Mouse (Mus musculus) testis, adult 2 months (tissue): ENCODE measurements around the gene Krt42. TPM values are rescaled to one million over a fixed set of nuclear protein-coding genes. Genes with fewer than 3 reads are reported as not detected.
A peak's percentile ranks its signal among the peaks of the same experiment; 100 is the strongest.

Source experiments
- H3K27ac ChIP-seq: fragments of 200-500 bp; 2 replicates; pipeline ENCODE4 v1.5.1; 2012; ENCODE audit warnings: low read depth, low read length; ENCODE audit not compliant: control insufficient read depth, insufficient read depth
- H3K27me3 ChIP-seq: fragments of 200-500 bp; 2 replicates; pipeline ENCODE4 v1.6.1; 2012; ENCODE audit warnings: mild to moderate bottlenecking, low read length, moderate library complexity; ENCODE audit not compliant: control insufficient read depth, insufficient read depth
- H3K36me3 ChIP-seq: fragments of 200-500 bp; 2 replicates; pipeline ENCODE4 v1.6.1; 2012; ENCODE audit warnings: mild to moderate bottlenecking, low read length; ENCODE audit not compliant: control insufficient read depth, insufficient read depth
- H3K4me1 ChIP-seq: fragments of 200-500 bp; 2 replicates; pipeline ENCODE4 v1.6.1; 2012; ENCODE audit warnings: low read length; ENCODE audit not compliant: control insufficient read depth, insufficient read depth
- H3K4me3 ChIP-seq: fragments of 200-500 bp; 2 replicates; pipeline ENCODE4 v1.5.1; 2012; ENCODE audit warnings: low read depth, mild to moderate bottlenecking, low read length, moderate library complexity, mixed read lengths; ENCODE audit not compliant: control insufficient read depth
- CTCF ChIP-seq: fragments of 200-500 bp; IDR thresholded peaks from 2 replicates; pipeline ENCODE4 v1.5.1; 2012; ENCODE audit warnings: low read depth, mild to moderate bottlenecking, inconsistent platforms, low read length, moderate library complexity; ENCODE audit not compliant: control insufficient read depth, insufficient read depth, insufficient replicate concordance
- POLR2A ChIP-seq: fragments of 200-500 bp; IDR thresholded peaks from 2 replicates; pipeline ENCODE4 v1.6.1; 2012; ENCODE audit warnings: low read depth, mild to moderate bottlenecking, inconsistent platforms, low read length, moderate library complexity; ENCODE audit not compliant: control insufficient read depth
- polyA plus RNA-seq: library from polyadenylated mRNA; depleted of rRNA; stranded (reverse); fragments of >200 nt; gene quantifications from 2 replicates; pipeline ENCODE4 v1.2.3, GENCODE M21; 2012

Krt42 gene
- polyA plus RNA-seq, 1 experiment = not detected

DNA sequence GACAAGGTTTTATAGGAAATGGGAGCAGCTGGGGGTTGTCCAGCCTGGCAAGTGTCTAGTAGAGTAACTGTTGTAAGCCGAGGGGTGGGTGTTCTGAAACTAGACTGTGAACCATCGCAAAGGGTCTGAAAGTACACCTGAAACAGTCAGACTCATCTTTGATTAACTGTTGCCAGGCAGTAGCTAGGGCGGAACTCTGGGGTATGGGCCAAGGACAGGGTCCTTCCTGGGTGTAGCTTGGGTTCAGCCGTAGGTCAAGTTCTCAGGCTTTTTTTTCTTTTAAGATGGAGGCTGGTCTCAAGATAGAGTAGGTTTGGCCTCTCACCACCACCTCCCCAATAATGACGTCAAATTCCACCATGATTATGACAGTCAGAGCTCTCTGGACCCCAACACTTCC is 38.2 kb upstream of the Krt42 start:
- TF ChIP-seq CTCF (no peak), POLR2A (no peak)
- H3K4me3 ChIP-seq = no peak overlapping the region
- H3K27me3 ChIP-seq = no peaks in the 10 kb centered on the region
- H3K4me1 ChIP-seq = peaks cover 3% of the 10 kb centered on the region
- no peak overlapping the region for H3K27ac ChIP-seq
- no peaks in the 10 kb centered on the region for H3K36me3 ChIP-seq

DNA sequence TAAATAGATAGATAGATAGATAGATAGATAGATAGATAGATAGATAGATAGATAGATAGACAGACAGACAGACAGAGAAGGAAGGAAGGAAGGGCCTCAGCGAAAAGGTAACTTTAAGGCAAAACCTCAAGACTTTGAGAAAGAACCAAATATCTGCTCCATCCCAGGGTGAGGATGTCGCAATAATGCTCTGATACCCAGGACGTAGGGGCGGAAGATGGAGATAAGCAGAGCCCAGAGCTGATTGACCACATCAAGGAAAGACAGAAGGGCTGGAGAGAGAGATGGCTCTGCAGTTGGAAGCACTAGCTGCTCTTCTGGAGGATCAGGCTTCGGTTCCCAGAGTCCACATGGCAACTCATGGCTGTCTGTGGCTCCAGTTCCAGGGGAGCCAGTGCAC is 31.6 kb upstream of the Krt42 start:
- Histone ChIP-seq H3K36me3 (no peaks in the 10 kb centered on the region), H3K4me1 (peaks cover 2% of the 10 kb centered on the region), H3K4me3 (no peak overlapping the region), H3K27ac (no peak overlapping the region), H3K27me3 (no peaks in the 10 kb centered on the region)
- TF ChIP-seq POLR2A (no peak), CTCF (no peak)

- no peak overlapping the region for H3K27ac ChIP-seq
- H3K27me3 ChIP-seq = no peaks in the 10 kb centered on the region
Measured at GRCm38 (mm10) chr11:100300293-100300692, 30.6 kb upstream of the Krt42 start.

DNA sequence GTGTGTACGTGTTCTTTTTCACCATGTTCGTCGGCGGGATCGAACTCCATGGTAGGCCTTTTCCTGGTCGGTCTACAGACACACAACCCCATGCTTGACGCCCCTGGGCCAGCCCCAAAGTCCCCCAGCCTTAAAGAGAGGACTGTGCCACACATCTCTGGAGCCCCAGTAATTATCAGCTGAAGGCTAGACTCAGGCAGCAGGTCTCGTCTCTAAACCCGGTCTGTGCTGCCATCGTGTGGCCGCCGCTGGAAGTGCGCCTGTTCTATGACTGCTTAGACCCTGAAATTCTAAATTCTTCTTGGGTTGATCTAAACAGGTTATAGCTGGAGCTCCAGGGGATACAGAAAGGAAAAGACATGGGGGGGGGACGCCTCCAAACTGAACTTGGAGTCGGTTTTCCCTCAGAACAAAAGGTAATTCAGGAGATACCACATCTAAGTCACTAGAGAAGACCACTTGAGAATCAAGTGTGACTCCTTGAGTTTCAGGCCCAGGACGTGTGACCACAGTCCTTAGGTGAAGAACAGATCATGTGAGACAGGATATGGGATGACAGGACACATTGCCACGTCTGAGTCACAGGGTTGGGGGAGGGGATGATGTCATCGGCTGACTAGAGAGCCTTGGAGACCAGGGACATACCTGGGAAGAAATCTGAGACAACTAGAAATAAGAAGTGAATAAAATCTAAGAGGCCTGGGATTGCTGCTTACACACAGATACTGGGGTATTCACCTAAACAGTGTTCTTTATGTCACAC is 28.8 kb upstream of the Krt42 start:
- Histone ChIP-seq H3K27me3 (no peaks in the 10 kb centered on the region), H3K4me3 (peak overlapping the region; percentile 25; the same call in 1 of the 2 replicates), H3K36me3 (no peaks in the 10 kb centered on the region), H3K4me1 (peaks cover 2% of the 10 kb centered on the region), H3K27ac (no peak overlapping the region)
- TF ChIP-seq CTCF (peak; percentile 90), POLR2A (no peak)

More at GRCm38 (mm10) chr11:100300293-100300692, 30.6 kb upstream of the Krt42 start:
- TF ChIP-seq POLR2A (no peak), CTCF (peak; percentile 92; the same call in 1 of the 2 replicates)
- no peaks in the 10 kb centered on the region for H3K36me3 ChIP-seq
- no peak overlapping the region for H3K4me3 ChIP-seq
- H3K4me1 ChIP-seq = peaks cover 2% of the 10 kb centered on the region

GRCm38 (mm10) chr11:100297801-100298200 is 28.1 kb upstream of the Krt42 start:
- H3K27ac ChIP-seq = no peak overlapping the region
- peak overlapping the region; percentile 25; the same call in 1 of the 2 replicates for H3K4me3 ChIP-seq
- H3K27me3 ChIP-seq = no peaks in the 10 kb centered on the region
- peaks cover 2% of the 10 kb centered on the region for H3K4me1 ChIP-seq
- TF ChIP-seq CTCF = peak; percentile 64
- TF ChIP-seq POLR2A = no peak
- H3K36me3 ChIP-seq = no peaks in the 10 kb centered on the region

GRCm38 (mm10) chr11:100295308-100295707 is 25.6 kb upstream of the Krt42 start:
- H3K4me1 ChIP-seq = peaks cover 2% of the 10 kb centered on the region
- no peak overlapping the region for H3K27ac ChIP-seq
- H3K27me3 ChIP-seq = no peaks in the 10 kb centered on the region
- H3K36me3 ChIP-seq = no peaks in the 10 kb centered on the region
- no peak for TF ChIP-seq POLR2A
- TF ChIP-seq CTCF = peak; percentile 100
- H3K4me3 ChIP-seq = peak overlapping the region; percentile 39

DNA sequence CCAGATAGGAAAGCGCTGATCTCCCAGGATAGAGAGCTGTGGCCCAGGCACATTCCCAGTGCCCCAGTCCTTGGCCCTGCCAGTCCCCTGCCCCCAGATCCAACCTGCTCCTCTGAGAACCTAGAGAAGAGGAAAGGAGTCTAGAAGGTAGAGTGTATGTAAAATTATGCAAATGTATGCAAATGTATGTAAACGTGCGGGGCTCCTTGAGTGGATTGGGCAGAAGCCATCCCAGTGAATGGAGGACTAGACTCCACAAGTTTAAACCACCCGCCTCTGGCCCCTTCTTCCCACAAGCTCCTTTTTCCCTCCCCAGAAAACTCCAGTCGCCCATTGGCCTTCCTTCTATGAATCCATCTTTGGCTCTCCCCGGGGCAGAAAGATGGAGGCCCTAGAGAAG is 23.2 kb upstream of the Krt42 start:
- no peak overlapping the region for H3K27ac ChIP-seq
- TF ChIP-seq POLR2A = no peak
- TF ChIP-seq CTCF = no peak
- H3K27me3 ChIP-seq = no peaks in the 10 kb centered on the region
- no peak overlapping the region for H3K4me3 ChIP-seq
- H3K4me1 ChIP-seq = no peaks in the 10 kb centered on the region
- H3K36me3 ChIP-seq = no peaks in the 10 kb centered on the region
